ENCODE assay signal across 16 mouse cellular contexts in the genomic region with DNA sequence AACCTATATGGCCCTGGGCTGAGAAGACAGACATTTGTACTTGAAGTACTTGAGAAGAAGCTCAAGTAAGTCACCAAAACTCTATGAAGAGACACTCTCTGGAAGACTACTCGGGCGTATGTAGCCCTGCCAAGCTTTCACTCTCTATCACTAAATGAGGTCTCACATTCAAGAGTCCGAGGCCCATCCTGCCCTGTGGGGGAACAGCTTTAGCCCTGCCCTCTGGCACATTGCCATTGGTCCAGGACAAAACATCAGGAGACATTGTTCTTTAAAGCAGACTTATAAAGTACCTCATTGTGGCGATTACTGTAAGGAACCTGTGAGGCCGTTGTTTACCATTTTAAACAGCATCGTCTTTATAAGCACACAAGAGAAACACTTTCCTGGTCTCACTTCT.
"Had no signal": no experiment of that assay in that cellular context is flagged by ENCODE, and none has a peak within 500 bp of the region (broad histone marks: within the 10 kb centered on the region; RNA-seq: fewer than 3 reads in every experiment).

No protein-coding gene starts in this region.

- H3K36me3 ChIP-seq: midbrain, embryonic 10.5 days; midbrain, embryonic 13.5 days; neural tube, embryonic 13.5 days; neural tube, embryonic 15.5 days; stomach, embryonic 15.5 days had no signal

- H3K27ac ChIP-seq: midbrain, embryonic 10.5 days; midbrain, embryonic 13.5 days; neural tube, embryonic 13.5 days; neural tube, embryonic 15.5 days; stomach, embryonic 15.5 days had no signal

- DNase-seq: lung, adult 18-20 months; lung, embryonic 14.5 days; lung, postnatal 10 days; lung, postnatal 4 days; retina, postnatal 1 day; right cerebral cortex, adult 18-20 months; right cerebral cortex, postnatal 25 days; thymus, adult 2 months; thymus, postnatal 25 days had no signal

- H3K4me3 ChIP-seq: midbrain, embryonic 10.5 days; midbrain, embryonic 13.5 days; myocyte; neural tube, embryonic 13.5 days; neural tube, embryonic 15.5 days; stomach, embryonic 15.5 days had no signal

- H3K27me3 ChIP-seq: midbrain, embryonic 13.5 days; neural tube, embryonic 13.5 days; neural tube, embryonic 15.5 days; stomach, embryonic 15.5 days had no signal

- H3K4me1 ChIP-seq: neural tube, embryonic 13.5 days; neural tube, embryonic 15.5 days; stomach, embryonic 15.5 days had no signal

- H3K4me2 ChIP-seq: lung, embryonic 14.5 days; midbrain, embryonic 13.5 days; neural tube, embryonic 13.5 days; neural tube, embryonic 15.5 days; stomach, embryonic 15.5 days had no signal

- H3K9me3 ChIP-seq: midbrain, embryonic 10.5 days; midbrain, embryonic 13.5 days; neural tube, embryonic 13.5 days; neural tube, embryonic 15.5 days; stomach, embryonic 15.5 days had no signal

- ATAC-seq: midbrain, embryonic 13.5 days; midbrain, embryonic 16.5 days had no signal

- H3K9ac ChIP-seq: lung, embryonic 14.5 days; midbrain, embryonic 13.5 days; neural tube, embryonic 13.5 days; neural tube, embryonic 15.5 days; stomach, embryonic 15.5 days had no signal
